Mouse (Mus musculus): Measurements from ENCODE around the gene Spx. TPM values are rescaled to one million over a fixed set of nuclear protein-coding genes. Genes with fewer than 3 reads are reported as not detected.

The Spx gene
- total RNA-seq, 2 experiments from 2014 or later, result 1.1 to 1.3 TPM

GRCm38 (mm10) chr6:142411140-142411539, 2.1 kb upstream of the Spx start:
- intact Hi-C loops (cut with DNase I), result no loop called here
- DNase-seq (ENCODE audit: extremely low spot score in 1 of 2, low spot score in 2 of 2), result no peak

- intact Hi-C loops (cut with DNase I), result no loop called here
- no peak for DNase-seq (ENCODE audit: extremely low spot score in 1 of 2, low spot score in 2 of 2)
These were observed 604 bp downstream of the Spx start for GRCm38 (mm10) chr6:142413845-142414244.

- intact Hi-C loops (cut with DNase I), result no loop called here
- peak in 1 of 2 experiments; percentile 26 for DNase-seq (ENCODE audit: extremely low spot score in 1 of 2, low spot score in 2 of 2)
These were observed 1.4 kb downstream of the Spx start for GRCm38 (mm10) chr6:142414597-142414996.

- intact Hi-C loops (cut with DNase I), result no loop called here
These were observed 11.7 kb downstream of the Spx start for GRCm38 (mm10) chr6:142424976-142425375.

GRCm38 (mm10) chr6:142429072-142429471, 15.8 kb downstream of the Spx start:
- DNase-seq (ENCODE audit: extremely low spot score in 1 of 2, low spot score in 2 of 2), result no peak
- intact Hi-C loops (cut with DNase I), result no loop called here

More at GRCm38 (mm10) chr6:142424976-142425375, 11.7 kb downstream of the Spx start:
- DNase-seq (ENCODE audit: extremely low spot score in 1 of 2, low spot score in 2 of 2), result no peak

GRCm38 (mm10) chr6:142451381-142451780, 38.1 kb downstream of the Spx start:
- no peak for DNase-seq (ENCODE audit: extremely low spot score in 1 of 2, low spot score in 2 of 2)
- intact Hi-C loops (cut with DNase I), result no loop called here

GRCm38 (mm10) chr6:142453311-142453710, 40.1 kb downstream of the Spx start:
- intact Hi-C loops (cut with DNase I), result no loop called here

GRCm38 (mm10) chr6:142455314-142455996, 42.2 kb downstream of the Spx start:
- intact Hi-C loops (cut with DNase I), result no loop called here
- DNase-seq (ENCODE audit: extremely low spot score in 1 of 2, low spot score in 2 of 2), result no peak

More at GRCm38 (mm10) chr6:142453311-142453710, 40.1 kb downstream of the Spx start:
- DNase-seq (ENCODE audit: extremely low spot score in 1 of 2, low spot score in 2 of 2), result no peak

- intact Hi-C loops (cut with DNase I), result no loop called here
- DNase-seq (ENCODE audit: extremely low spot score in 1 of 2, low spot score in 2 of 2), result no peak
These were observed 44.8 kb downstream of the Spx start for GRCm38 (mm10) chr6:142458010-142458409.

- intact Hi-C loops (cut with DNase I), result no loop called here
- no peak for DNase-seq (ENCODE audit: extremely low spot score in 1 of 2, low spot score in 2 of 2)
These were observed 45.9 kb downstream of the Spx start for GRCm38 (mm10) chr6:142459017-142459678.

GRCm38 (mm10) chr6:142462194-142462593, 49.0 kb downstream of the Spx start:
- intact Hi-C loops (cut with DNase I), result no loop called here
- DNase-seq (ENCODE audit: extremely low spot score in 1 of 2, low spot score in 2 of 2), result no peak

Other genes starting within 250 kb of the Spx start
- gene Slco1a6, start 204.9 kb upstream of the Spx start, total RNA-seq (2021), result 1 to 10 TPM in 1 of 2 experiments, not detected in 1; 1.2 TPM
- not detected for gene Iapp, start 115.0 kb upstream of the Spx start, total RNA-seq (2021)
- gene Slco1a5, start 90.5 kb upstream of the Spx start, total RNA-seq (2021), result under 1 TPM; 0.14 to 0.24 TPM
- gene Pyroxd1, start 67.8 kb upstream of the Spx start, total RNA-seq (2021), result 10 to 100 TPM; 13.1 to 14.7 TPM
- 10 to 100 TPM; 21.6 to 21.9 TPM for gene Recql, start 26.4 kb upstream of the Spx start, total RNA-seq (2021)
- gene Golt1b, start 26.2 kb upstream of the Spx start, total RNA-seq (2021), result 10 to 100 TPM; 32.7 to 33.5 TPM
- not detected for gene Gys2, start 59.7 kb downstream of the Spx start, total RNA-seq (2021)
- gene Ldhb, start 94.5 kb downstream of the Spx start, total RNA-seq (2021), result 100 to 1,000 TPM; 466 to 479 TPM
- 1 to 10 TPM; 4.1 to 5.4 TPM for gene Kcnj8, start 158.2 kb downstream of the Spx start, total RNA-seq (2021)